Mouse (Mus musculus) liver, adult 2 months (tissue): ENCODE measurements around the gene Ifnb1. TPM values are rescaled to one million over a fixed set of nuclear protein-coding genes. Genes with fewer than 3 reads are reported as not detected.

Source experiments
- DNase-seq: peaks from one replicate; pipeline ENCODE4 v3.0.0-alpha.2; 2011; ENCODE audit warnings: low read depth, low spot score; ENCODE audit errors: extremely low read depth
- H3K27ac ChIP-seq: fragments of 200-500 bp; replicated peaks from 2 replicates; pipeline ENCODE4 v1.5.1; 2012; ENCODE audit warnings: low read depth, mild to moderate bottlenecking, control low read depth, inconsistent platforms, low read length; ENCODE audit not compliant: insufficient read depth
- H3K27me3 ChIP-seq: fragments of 200-500 bp; 2 replicates; pipeline ENCODE4 v1.6.1; 2012; ENCODE audit warnings: mild to moderate bottlenecking, moderate library complexity, low read length, inconsistent platforms; ENCODE audit not compliant: control insufficient read depth, insufficient read depth
- H3K36me3 ChIP-seq: fragments of 200-500 bp; 2 replicates; pipeline ENCODE4 v1.6.1; 2012; ENCODE audit warnings: low read length, inconsistent platforms; ENCODE audit not compliant: control insufficient read depth, insufficient read depth
- H3K4me1 ChIP-seq: fragments of 200-500 bp; 2 replicates; pipeline ENCODE4 v1.6.1; 2011; ENCODE audit warnings: low read length; ENCODE audit not compliant: control insufficient read depth, insufficient read depth
- H3K4me3 ChIP-seq: fragments of 200-500 bp; 2 replicates; pipeline ENCODE4 v1.5.1; 2011; ENCODE audit warnings: low read depth, mild to moderate bottlenecking, control low read depth, low read length, moderate library complexity; ENCODE audit not compliant: insufficient read depth
- H3K79me2 ChIP-seq: fragments of 200-500 bp; 2 replicates; pipeline ENCODE4 v1.6.1; 2012; ENCODE audit warnings: inconsistent platforms, mild to moderate bottlenecking, low read length, moderate library complexity; ENCODE audit not compliant: control insufficient read depth, insufficient read depth
- H3K9ac ChIP-seq: fragments of 200-500 bp; 2 replicates; pipeline ENCODE4 v1.6.1; 2012; ENCODE audit warnings: low read depth, mild to moderate bottlenecking, control low read depth, inconsistent platforms, low read length
- CTCF ChIP-seq: fragments of 200-500 bp; IDR thresholded peaks from 2 replicates; pipeline ENCODE4 v1.5.1; 2011; ENCODE audit warnings: low read depth, low read length, control low read depth
- POLR2A ChIP-seq: fragments of 200-500 bp; IDR thresholded peaks from 2 replicates; pipeline ENCODE4 v1.6.1; 2011; ENCODE audit warnings: low read length, control low read depth; ENCODE audit not compliant: insufficient read depth; ENCODE audit errors: extremely low read depth
- WGBS: fragments of 180-500 bp; shearing (Covaris S2); methylation state at CpG from one replicate; pipeline ENCODE4 v1.1.7; 2018; 5-methylcytosine and 5-hydroxymethylcytosine counted together
- polyA plus RNA-seq: library from polyadenylated mRNA; depleted of rRNA; stranded (reverse); fragments of >200 nt; gene quantifications from 2 replicates; pipeline ENCODE4 v1.2.3, GENCODE M21; 2012
- total RNA-seq: library from RNA; depleted of rRNA; stranded (reverse); fragments of >200 nt; gene quantifications from 2 replicates; pipeline ENCODE4 v1.2.3, GENCODE M21; 2014

Gene Ifnb1
- total and polyA plus RNA-seq, 2 experiments = not detected

DNA sequence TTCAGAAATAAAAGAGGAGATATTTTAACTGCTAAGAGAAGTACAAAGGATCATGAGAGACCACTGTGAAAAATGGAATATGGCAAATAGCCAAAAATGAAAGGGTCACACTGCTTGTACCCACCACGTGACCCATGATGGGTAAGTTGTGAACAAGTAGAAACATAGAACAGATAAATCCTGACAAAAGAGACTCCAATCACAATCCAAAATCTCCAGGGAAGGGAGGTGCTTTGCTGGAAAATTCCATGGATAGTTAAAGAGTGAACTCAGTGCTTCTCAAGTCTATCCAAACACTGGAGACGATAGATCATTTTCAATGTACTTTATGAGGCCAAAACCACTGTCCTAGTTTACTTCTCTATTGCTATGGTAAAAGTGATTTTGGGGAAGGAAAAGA is 8.3 kb upstream of the Ifnb1 start:
- Histone ChIP-seq H3K27ac (no peak overlapping the region), H3K4me3 (no peak overlapping the region), H3K4me1 (peaks cover 14% of the 10 kb centered on the region), H3K36me3 (no peaks in the 10 kb centered on the region), H3K9ac (no peak overlapping the region), H3K79me2 (no peaks in the 10 kb centered on the region), H3K27me3 (no peaks in the 10 kb centered on the region)
- no peak for DNase-seq
- WGBS = 78% methylated on average over 2 of the region's 2 CpGs
- no peak for TF ChIP-seq POLR2A
- no peak for TF ChIP-seq CTCF

- Histone ChIP-seq H3K27me3 (no peaks in the 10 kb centered on the region), H3K27ac (no peak overlapping the region), H3K4me3 (no peak overlapping the region), H3K36me3 (no peaks in the 10 kb centered on the region), H3K4me1 (peaks cover 11% of the 10 kb centered on the region), H3K79me2 (no peaks in the 10 kb centered on the region), H3K9ac (no peak overlapping the region)
- 84% methylated on average over 4 of the region's 4 CpGs for WGBS
- no peak for DNase-seq
- TF ChIP-seq POLR2A = no peak
These were observed 7.7 kb upstream of the Ifnb1 start for GRCm38 (mm10) chr4:88530271-88530670.

GRCm38 (mm10) chr4:88526379-88527049 is 3.9 kb upstream of the Ifnb1 start:
- 81% methylated on average over 5 of the region's 5 CpGs for WGBS
- Histone ChIP-seq H3K4me3 (no peak overlapping the region), H3K27ac (no peak overlapping the region), H3K27me3 (0 out of 2 replicates have a peak, but pooled peaks cover 3% of the 10 kb centered on the region), H3K9ac (no peak overlapping the region), H3K4me1 (no peaks in the 10 kb centered on the region), H3K79me2 (no peaks in the 10 kb centered on the region), H3K36me3 (no peaks in the 10 kb centered on the region)
- DNase-seq = no peak
- TF ChIP-seq CTCF = no peak
- TF ChIP-seq POLR2A = no peak

- Histone ChIP-seq H3K27me3 (0 out of 2 replicates have a peak, but pooled peaks cover 3% of the 10 kb centered on the region), H3K9ac (no peak overlapping the region), H3K27ac (no peak overlapping the region), H3K79me2 (no peaks in the 10 kb centered on the region), H3K4me3 (no peak overlapping the region), H3K36me3 (no peaks in the 10 kb centered on the region), H3K4me1 (no peaks in the 10 kb centered on the region)
- WGBS = 69% methylated on average over 3 of the region's 3 CpGs
- no peak for DNase-seq
- TF ChIP-seq POLR2A (no peak), CTCF (no peak)
These were observed 2.8 kb upstream of the Ifnb1 start for GRCm38 (mm10) chr4:88525393-88525792.

DNA sequence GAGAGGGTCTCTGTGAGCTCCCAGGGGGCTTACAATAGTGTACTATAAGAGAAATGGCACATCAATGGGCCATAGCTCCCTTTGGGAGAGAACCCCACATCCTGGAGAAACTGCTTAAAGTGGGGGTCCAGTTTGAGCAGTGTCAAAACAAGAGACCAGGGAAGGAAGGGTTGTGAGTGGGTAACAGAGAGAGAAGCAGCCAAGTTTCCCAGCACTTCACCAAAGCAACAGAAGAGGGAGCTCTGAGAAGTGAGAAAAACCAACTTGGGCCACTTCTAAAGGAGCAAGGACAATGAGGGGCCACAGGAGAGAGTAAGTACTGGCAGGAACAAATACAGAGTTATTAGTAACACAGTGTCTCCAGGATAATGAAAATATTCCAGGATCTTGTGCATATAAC is 667 bp upstream of the Ifnb1 start:
- DNase-seq = peak; percentile 33
- Histone ChIP-seq H3K27ac (no peak overlapping the region), H3K79me2 (no peaks in the 10 kb centered on the region), H3K9ac (no peak overlapping the region), H3K36me3 (no peaks in the 10 kb centered on the region), H3K4me3 (no peak overlapping the region), H3K27me3 (0 out of 2 replicates have a peak, but pooled peaks cover 3% of the 10 kb centered on the region), H3K4me1 (no peaks in the 10 kb centered on the region)
- no peak for TF ChIP-seq POLR2A
- TF ChIP-seq CTCF = peak; percentile 41; the same call in 1 of the 2 replicates

- H3K27ac ChIP-seq = no peak overlapping the region
- no peaks in the 10 kb centered on the region for H3K4me1 ChIP-seq
- no peak overlapping the region for H3K4me3 ChIP-seq
- H3K79me2 ChIP-seq = no peaks in the 10 kb centered on the region
- no peak for TF ChIP-seq CTCF
- TF ChIP-seq POLR2A = no peak
- H3K36me3 ChIP-seq = no peaks in the 10 kb centered on the region
- WGBS = 88% methylated on average over 2 of the region's 2 CpGs
- 0 out of 2 replicates have a peak, but pooled peaks cover 3% of the 10 kb centered on the region for H3K27me3 ChIP-seq
- H3K9ac ChIP-seq = no peak overlapping the region
- DNase-seq = no peak
These were observed 4.6 kb downstream of the Ifnb1 start for GRCm38 (mm10) chr4:88517957-88518356.
